Mouse (Mus musculus) thymus, postnatal 14 days (tissue): Measurements from ENCODE around the gene Eif3i.
A peak's percentile ranks its signal among the peaks of the same experiment; 100 is the strongest.
"Not testable (repeated sequence)": the region's sequence is repeated elsewhere in the genome, so short reads cannot be mapped to it uniquely, and the experiment has no call there.

Source experiments
- DNase-seq: peaks from one replicate; pipeline ENCODE4 v3.0.0; 2021

Eif3i gene

GRCm38 (mm10) chr4:129573430-129573829, 27.0 kb downstream of the Eif3i start, which contains the start of gene Lck:
Lck (minus strand) TSS chr4:129573641.
- peak; percentile 92 for DNase-seq

GRCm38 (mm10) chr4:129573093-129573370, 27.4 kb downstream of the Eif3i start:
- peak; percentile 30 for DNase-seq

GRCm38 (mm10) chr4:129572236-129573092, 28.0 kb downstream of the Eif3i start:
- no peak for DNase-seq

- peak; percentile 30 for DNase-seq
These were observed 28.8 kb downstream of the Eif3i start for GRCm38 (mm10) chr4:129571551-129572084.

- no peak for DNase-seq
These were observed 30.4 kb downstream of the Eif3i start for GRCm38 (mm10) chr4:129570028-129570427.

- DNase-seq = no peak
These were observed 32.1 kb downstream of the Eif3i start for GRCm38 (mm10) chr4:129568366-129568765.

GRCm38 (mm10) chr4:129565139-129565538, 35.3 kb downstream of the Eif3i start:
- no peak for DNase-seq

- DNase-seq = no peak
These were observed 36.7 kb downstream of the Eif3i start for GRCm38 (mm10) chr4:129563718-129564117.

- DNase-seq = no peak
These were observed 39.3 kb downstream of the Eif3i start for GRCm38 (mm10) chr4:129561184-129561583.

GRCm38 (mm10) chr4:129558321-129558955, 42.0 kb downstream of the Eif3i start:
- peak; percentile 94 for DNase-seq

GRCm38 (mm10) chr4:129557256-129557808, 43.1 kb downstream of the Eif3i start:
- DNase-seq = peak; percentile 42

- peak; percentile 96 for DNase-seq
These were observed 43.8 kb downstream of the Eif3i start for GRCm38 (mm10) chr4:129556532-129557223.

GRCm38 (mm10) chr4:129555862-129556531, 44.5 kb downstream of the Eif3i start:
- peak; percentile 33 for DNase-seq

GRCm38 (mm10) chr4:129555421-129555861, 45.0 kb downstream of the Eif3i start:
- DNase-seq = peak; percentile 57

GRCm38 (mm10) chr4:129554512-129554911, 45.9 kb downstream of the Eif3i start:
- DNase-seq = not testable (repeated sequence)

GRCm38 (mm10) chr4:129550295-129550694, 50.2 kb downstream of the Eif3i start:
- DNase-seq = no peak

GRCm38 (mm10) chr4:129549306-129549705, 51.1 kb downstream of the Eif3i start:
- DNase-seq = peak; percentile 79

- DNase-seq = not testable (repeated sequence)
These were observed 52.8 kb downstream of the Eif3i start for GRCm38 (mm10) chr4:129547631-129548030.

- no peak for DNase-seq
These were observed 56.3 kb downstream of the Eif3i start for GRCm38 (mm10) chr4:129544106-129544505.

GRCm38 (mm10) chr4:129542592-129543141, 57.8 kb downstream of the Eif3i start, which contains the start of gene Hdac1:
Hdac1 (minus strand) TSS chr4:129542713.
- peak; percentile 98 for DNase-seq
